Mouse (Mus musculus) hindbrain, embryonic 13.5 days (tissue): ENCODE measurements at regions not wholly inside any gene's neighbourhood (a gene's known extent, or its start where the extent isn't known, plus 50 kb on each side); places are given as distances from the start of the nearest gene placed in this dataset.

ENCODE experiments used
- ATAC-seq: fragments of 200-750 bp; cut with Nextera tagmentation; 2 replicates; pipeline ENCODE4 v1.8.0; 2017; ENCODE audit warnings: moderate TSS enrichment; ENCODE audit not compliant: low FRiP score
- H3K27ac ChIP-seq: fragments of 300-500 bp; sonication (generic); 2 replicates; pipeline ENCODE4 v1.5.1; 2015; ENCODE audit warnings: inconsistent platforms, mild to moderate bottlenecking, moderate library complexity
- H3K27me3 ChIP-seq: fragments of 300-500 bp; sonication (generic); 2 replicates; pipeline ENCODE4 v1.6.1; 2015; ENCODE audit warnings: mild to moderate bottlenecking, inconsistent platforms
- H3K36me3 ChIP-seq: fragments of 300-500 bp; sonication (generic); 2 replicates; pipeline ENCODE4 v1.6.1; 2015; ENCODE audit warnings: mild to moderate bottlenecking, inconsistent platforms
- H3K4me1 ChIP-seq: fragments of 300-500 bp; sonication (generic); replicated peaks from 2 replicates; pipeline ENCODE4 v1.6.1; 2015; ENCODE audit warnings: inconsistent platforms
- H3K4me2 ChIP-seq: fragments of 300-500 bp; sonication (generic); 2 replicates; pipeline ENCODE4 v1.6.1; 2015; ENCODE audit warnings: inconsistent platforms, mild to moderate bottlenecking, moderate library complexity
- H3K4me3 ChIP-seq: fragments of 300-500 bp; sonication (generic); 2 replicates; pipeline ENCODE4 v1.5.1; 2015; ENCODE audit warnings: mild to moderate bottlenecking, inconsistent platforms
- H3K9ac ChIP-seq: fragments of 300-500 bp; sonication (generic); 2 replicates; pipeline ENCODE4 v1.6.1; 2015; ENCODE audit warnings: mild to moderate bottlenecking, inconsistent platforms
- H3K9me3 ChIP-seq: fragments of 300-500 bp; sonication (generic); 2 replicates; pipeline ENCODE4 v1.6.1; 2016; ENCODE audit warnings: inconsistent platforms
- WGBS: fragments of 180-500 bp; shearing (Covaris S2); methylation state at CpG from one replicate; pipeline ENCODE4 v1.1.7; 2015; 5-methylcytosine and 5-hydroxymethylcytosine counted together

GRCm38 (mm10) chr2:171712816-171713570, 330.3 kb downstream of the Cbln4 start:
- no peak overlapping the region for H3K27ac ChIP-seq

GRCm38 (mm10) chr2:171693526-171693925, 349.7 kb downstream of the Cbln4 start:
- WGBS = 78% methylated on average over 5 of the region's 5 CpGs
- no peak for ATAC-seq

More at GRCm38 (mm10) chr2:171712816-171713570, 330.3 kb downstream of the Cbln4 start:
- Histone ChIP-seq H3K27me3 (no peaks in the 10 kb centered on the region), H3K9me3 (no peaks in the 10 kb centered on the region), H3K36me3 (no peaks in the 10 kb centered on the region), H3K4me1 (0 out of 2 replicates have a peak, but pooled peaks cover 5% of the 10 kb centered on the region), H3K4me3 (no peak overlapping the region), H3K9ac (no peak overlapping the region), H3K4me2 (no peak overlapping the region)
- WGBS = 67% methylated on average over 11 of the region's 11 CpGs
- ATAC-seq = no peak

GRCm38 (mm10) chr2:171690781-171691180, 352.5 kb downstream of the Cbln4 start:
- no peak overlapping the region for H3K9ac ChIP-seq
- H3K4me2 ChIP-seq = no peak overlapping the region
- WGBS = 41% methylated on average over 4 of the region's 4 CpGs
- no peak overlapping the region for H3K27ac ChIP-seq
- ATAC-seq = no peak
- H3K4me3 ChIP-seq = no peak overlapping the region
- H3K9me3 ChIP-seq = no peaks in the 10 kb centered on the region
- H3K36me3 ChIP-seq = no peaks in the 10 kb centered on the region
- 0 out of 2 replicates have a peak, but pooled peaks cover 4% of the 10 kb centered on the region for H3K4me1 ChIP-seq
- H3K27me3 ChIP-seq = no peaks in the 10 kb centered on the region

More at GRCm38 (mm10) chr2:171693526-171693925, 349.7 kb downstream of the Cbln4 start:
- Histone ChIP-seq H3K9me3 (no peaks in the 10 kb centered on the region), H3K27me3 (no peaks in the 10 kb centered on the region), H3K36me3 (no peaks in the 10 kb centered on the region), H3K4me2 (no peak overlapping the region), H3K27ac (no peak overlapping the region), H3K9ac (no peak overlapping the region), H3K4me1 (no peaks in the 10 kb centered on the region), H3K4me3 (no peak overlapping the region)

GRCm38 (mm10) chr2:171689102-171689501, 354.2 kb downstream of the Cbln4 start:
- WGBS = 30% methylated on average over 4 of the region's 4 CpGs
- no peaks in the 10 kb centered on the region for H3K36me3 ChIP-seq
- H3K9me3 ChIP-seq = no peaks in the 10 kb centered on the region
- no peaks in the 10 kb centered on the region for H3K27me3 ChIP-seq
- H3K9ac ChIP-seq = no peak overlapping the region
- no peak overlapping the region for H3K27ac ChIP-seq
- H3K4me3 ChIP-seq = no peak overlapping the region
- H3K4me2 ChIP-seq = no peak overlapping the region
- no peak for ATAC-seq
- H3K4me1 ChIP-seq = 0 out of 2 replicates have a peak, but pooled peaks cover 4% of the 10 kb centered on the region

GRCm38 (mm10) chr2:171677998-171678397, 365.3 kb downstream of the Cbln4 start:
- H3K4me3 ChIP-seq = no peak overlapping the region
- no peaks in the 10 kb centered on the region for H3K27me3 ChIP-seq
- H3K36me3 ChIP-seq = no peaks in the 10 kb centered on the region
- ATAC-seq = no peak
- H3K27ac ChIP-seq = no peak overlapping the region
- H3K4me1 ChIP-seq = peaks cover 5% of the 10 kb centered on the region; the same call in 1 of the 2 replicates
- no peak overlapping the region for H3K4me2 ChIP-seq
- WGBS = 87% methylated on average over 2 of the region's 2 CpGs
- no peak overlapping the region for H3K9ac ChIP-seq
- H3K9me3 ChIP-seq = no peaks in the 10 kb centered on the region; the same call in 1 of the 2 replicates

GRCm38 (mm10) chr2:171677128-171677527, 366.1 kb downstream of the Cbln4 start:
- Histone ChIP-seq H3K36me3 (no peaks in the 10 kb centered on the region), H3K9me3 (no peaks in the 10 kb centered on the region; the same call in 1 of the 2 replicates), H3K9ac (no peak overlapping the region), H3K4me3 (no peak overlapping the region), H3K27me3 (no peaks in the 10 kb centered on the region), H3K27ac (no peak overlapping the region), H3K4me2 (no peak overlapping the region), H3K4me1 (peaks cover 5% of the 10 kb centered on the region; the same call in 1 of the 2 replicates)
- WGBS = 88% methylated on average over 7 of the region's 7 CpGs
- no peak for ATAC-seq

- Histone ChIP-seq H3K4me3 (no peak overlapping the region), H3K9me3 (no peaks in the 10 kb centered on the region; the same call in 1 of the 2 replicates), H3K27me3 (no peaks in the 10 kb centered on the region), H3K4me2 (no peak overlapping the region), H3K4me1 (peaks cover 5% of the 10 kb centered on the region; the same call in 1 of the 2 replicates), H3K9ac (no peak overlapping the region), H3K36me3 (no peaks in the 10 kb centered on the region), H3K27ac (0 out of 2 replicates have a peak overlapping the region, but pooled peaks have one; percentile 23)
- ATAC-seq = no peak
- WGBS = 50% methylated on average over 8 of the region's 8 CpGs
These were observed 367.2 kb downstream of the Cbln4 start for GRCm38 (mm10) chr2:171676083-171676482.

- Histone ChIP-seq H3K9me3 (no peaks in the 10 kb centered on the region; the same call in 1 of the 2 replicates), H3K4me2 (no peak overlapping the region), H3K4me1 (peaks cover 5% of the 10 kb centered on the region; the same call in 1 of the 2 replicates), H3K27ac (no peak overlapping the region), H3K27me3 (no peaks in the 10 kb centered on the region), H3K36me3 (no peaks in the 10 kb centered on the region), H3K9ac (no peak overlapping the region), H3K4me3 (no peak overlapping the region)
- 74% methylated on average over 2 of the region's 2 CpGs for WGBS
- no peak for ATAC-seq
These were observed 367.9 kb downstream of the Cbln4 start for GRCm38 (mm10) chr2:171675411-171675810.

GRCm38 (mm10) chr2:171670945-171671547, 372.2 kb downstream of the Cbln4 start:
- Histone ChIP-seq H3K27ac (no peak overlapping the region), H3K9me3 (no peaks in the 10 kb centered on the region; the same call in 1 of the 2 replicates), H3K9ac (no peak overlapping the region), H3K4me3 (no peak overlapping the region), H3K27me3 (no peaks in the 10 kb centered on the region), H3K4me2 (no peak overlapping the region), H3K4me1 (peaks cover 7% of the 10 kb centered on the region; the same call in 1 of the 2 replicates), H3K36me3 (no peaks in the 10 kb centered on the region)
- WGBS = 88% methylated on average over 8 of the region's 8 CpGs
- ATAC-seq = no peak

- no peak overlapping the region for H3K4me2 ChIP-seq
- H3K27me3 ChIP-seq = no peaks in the 10 kb centered on the region
- H3K27ac ChIP-seq = no peak overlapping the region
- ATAC-seq = no peak
- H3K4me1 ChIP-seq = 0 out of 2 replicates have a peak, but pooled peaks cover 5% of the 10 kb centered on the region
- H3K36me3 ChIP-seq = no peaks in the 10 kb centered on the region
- no peak overlapping the region for H3K9ac ChIP-seq
- H3K9me3 ChIP-seq = no peaks in the 10 kb centered on the region; the same call in 1 of the 2 replicates
- H3K4me3 ChIP-seq = no peak overlapping the region
- 31% methylated on average over 4 of the region's 4 CpGs for WGBS
These were observed 374.2 kb downstream of the Cbln4 start for GRCm38 (mm10) chr2:171668791-171669645.

GRCm38 (mm10) chr2:171662571-171662970, 380.7 kb downstream of the Cbln4 start:
- no peak for ATAC-seq
- no peaks in the 10 kb centered on the region for H3K9me3 ChIP-seq
- 90% methylated on average over 6 of the region's 6 CpGs for WGBS
- no peak overlapping the region for H3K4me2 ChIP-seq
- H3K9ac ChIP-seq = no peak overlapping the region
- no peaks in the 10 kb centered on the region for H3K4me1 ChIP-seq
- H3K4me3 ChIP-seq = no peak overlapping the region
- H3K27me3 ChIP-seq = no peaks in the 10 kb centered on the region
- no peak overlapping the region for H3K27ac ChIP-seq
- H3K36me3 ChIP-seq = no peaks in the 10 kb centered on the region
